Mouse (Mus musculus) liver, embryonic 11.5 days (tissue): ENCODE results near the gene Ptpa. TPM values are rescaled to one million over a fixed set of nuclear protein-coding genes. Genes with fewer than 3 reads are reported as not detected.

Experiments
- ATAC-seq: fragments of 200-750 bp; cut with Nextera tagmentation; replicated peaks from 2 replicates; pipeline ENCODE4 v1.8.0; 2017; ENCODE audit warnings: moderate number of reproducible peaks, mild to moderate bottlenecking, moderate TSS enrichment, moderate library complexity; ENCODE audit not compliant: low FRiP score
- DNase-seq: peaks from one replicate; pipeline ENCODE4 v3.0.0-alpha.2; 2017; ENCODE audit warnings: low spot score
- H3K27ac ChIP-seq: fragments of 300-500 bp; sonication (generic); 2 replicates; pipeline ENCODE4 v1.5.1; 2014; ENCODE audit warnings: mild to moderate bottlenecking, low read depth, low read length, control low read depth
- H3K27me3 ChIP-seq: fragments of 300-500 bp; sonication (generic); replicated peaks from 2 replicates; pipeline ENCODE4 v1.6.1; 2014; ENCODE audit warnings: low read length, mixed read lengths; ENCODE audit not compliant: control insufficient read depth, insufficient read depth
- H3K36me3 ChIP-seq: fragments of 300-500 bp; sonication (generic); 2 replicates; pipeline ENCODE4 v1.6.1; 2014; ENCODE audit warnings: mild to moderate bottlenecking, low read length, moderate library complexity, mixed read lengths; ENCODE audit not compliant: control insufficient read depth, insufficient read depth
- H3K4me1 ChIP-seq: fragments of 300-500 bp; sonication (generic); replicated peaks from 2 replicates; pipeline ENCODE4 v1.6.1; 2014; ENCODE audit warnings: low read length, mixed read lengths; ENCODE audit not compliant: control insufficient read depth, insufficient read depth
- H3K4me2 ChIP-seq: fragments of 300-500 bp; sonication (generic); 2 replicates; pipeline ENCODE4 v1.6.1; 2014; ENCODE audit warnings: mild to moderate bottlenecking, control low read depth, moderate library complexity
- H3K4me3 ChIP-seq: fragments of 300-500 bp; sonication (generic); 2 replicates; pipeline ENCODE4 v1.5.1; 2014; ENCODE audit warnings: low read depth, low read length, control low read depth
- H3K9ac ChIP-seq: fragments of 300-500 bp; sonication (generic); 2 replicates; pipeline ENCODE4 v1.6.1; 2014; ENCODE audit warnings: low read depth, low read length, control low read depth
- H3K9me3 ChIP-seq: fragments of 300-500 bp; sonication (generic); 2 replicates; pipeline ENCODE4 v1.6.1; 2016; ENCODE audit warnings: low read length, inconsistent platforms, mixed read lengths; ENCODE audit not compliant: control insufficient read depth
- WGBS: fragments of 180-500 bp; shearing (Covaris S2); extraction: QIAGEN DNeasy Blood & Tissue Kit; methylation state at CpG from one replicate; pipeline ENCODE4 v1.1.7; 2014; 5-methylcytosine and 5-hydroxymethylcytosine counted together
- polyA plus RNA-seq: library from polyadenylated mRNA; unstranded; fragments of >200 nt; fragmentation: Nextera tagmentation; extraction: Ambion mirVana; gene quantifications from 2 replicates; pipeline ENCODE4 v1.2.1, GENCODE M21; 2014

The Ptpa gene
- polyA plus RNA-seq, 1 experiment from 2014 or later: 135 TPM

DNA sequence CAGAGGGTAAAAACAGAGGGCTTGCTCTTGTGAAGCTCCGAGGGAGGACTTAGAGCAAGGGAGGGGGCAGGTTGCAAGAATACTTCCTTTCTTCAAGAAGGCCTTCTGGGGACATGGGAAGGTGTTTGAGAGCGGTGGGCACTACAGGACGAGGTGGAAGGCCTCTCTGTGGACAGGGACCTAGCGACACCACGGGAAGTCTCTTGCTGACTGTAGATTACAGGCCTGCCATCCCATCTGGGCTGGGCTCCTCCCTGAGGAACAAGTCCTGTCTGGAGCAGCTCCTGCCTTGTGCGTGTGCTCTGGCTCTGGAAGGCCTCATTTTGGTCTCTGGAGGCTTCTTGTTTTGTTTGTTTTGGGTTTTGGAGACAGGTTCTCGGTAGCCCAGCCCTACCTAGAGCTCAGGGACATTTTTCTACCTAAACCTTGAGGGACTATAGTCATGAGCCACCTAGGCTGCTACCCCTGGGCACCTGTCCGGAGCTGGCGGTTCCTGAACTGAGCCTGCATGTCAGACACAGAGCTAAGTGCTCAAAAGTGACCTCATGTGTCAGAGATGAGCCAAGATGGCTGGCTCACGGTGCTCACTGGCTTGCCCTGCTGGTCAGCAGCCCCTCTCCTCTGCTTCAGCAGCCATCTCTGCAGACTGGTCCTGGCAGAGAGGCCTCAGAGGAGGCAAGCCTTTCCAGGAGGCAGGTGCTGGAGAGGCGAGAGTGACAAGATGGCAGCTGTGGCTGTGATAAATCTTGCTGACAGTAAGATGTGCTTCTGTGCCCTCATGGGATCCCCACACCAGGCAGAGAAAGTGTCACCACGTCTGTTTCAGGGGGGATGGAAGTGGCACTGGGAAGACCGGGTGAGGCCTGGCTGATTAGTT is 40.5 kb downstream of the Ptpa start:
- no peak for ATAC-seq
- Histone ChIP-seq H3K4me2 (no peak overlapping the region), H3K27me3 (no peaks in the 10 kb centered on the region), H3K4me1 (no peaks in the 10 kb centered on the region), H3K36me3 (peaks cover 5% of the 10 kb centered on the region; the same call in 1 of the 2 replicates), H3K9me3 (no peaks in the 10 kb centered on the region), H3K4me3 (no peak overlapping the region), H3K9ac (no peak overlapping the region), H3K27ac (no peak overlapping the region)
- 76% methylated on average over 13 of the region's 13 CpGs for WGBS
- no peak for DNase-seq

DNA sequence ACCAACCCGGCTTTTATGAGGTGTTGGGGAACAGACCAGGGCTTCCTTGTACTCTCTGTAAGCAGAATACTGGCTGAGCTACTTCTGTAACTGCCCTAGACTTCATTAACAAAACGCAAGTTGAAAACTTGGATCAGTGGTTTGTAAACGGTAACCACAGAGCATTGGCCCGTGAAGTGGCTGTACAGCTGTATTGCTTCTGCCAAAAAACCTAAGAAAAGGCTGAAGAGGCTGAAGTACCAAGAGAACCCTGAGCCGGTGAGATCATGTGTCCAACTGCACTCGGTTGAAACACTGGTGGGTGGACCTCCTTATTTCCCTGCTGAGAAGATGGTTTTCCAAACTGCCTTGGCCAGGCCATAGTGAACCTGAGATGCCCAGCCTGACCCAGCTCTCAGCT is 42.5 kb downstream of the Ptpa start:
- no peaks in the 10 kb centered on the region for H3K9me3 ChIP-seq
- H3K27me3 ChIP-seq: no peaks in the 10 kb centered on the region
- ATAC-seq: no peak
- H3K36me3 ChIP-seq: peaks cover 5% of the 10 kb centered on the region; the same call in 1 of the 2 replicates
- H3K4me3 ChIP-seq: no peak overlapping the region
- no peak overlapping the region for H3K4me2 ChIP-seq
- WGBS: 84% methylated on average over 6 of the region's 6 CpGs
- H3K27ac ChIP-seq: no peak overlapping the region
- no peak overlapping the region for H3K9ac ChIP-seq
- H3K4me1 ChIP-seq: peaks cover 5% of the 10 kb centered on the region
- no peak for DNase-seq

DNA sequence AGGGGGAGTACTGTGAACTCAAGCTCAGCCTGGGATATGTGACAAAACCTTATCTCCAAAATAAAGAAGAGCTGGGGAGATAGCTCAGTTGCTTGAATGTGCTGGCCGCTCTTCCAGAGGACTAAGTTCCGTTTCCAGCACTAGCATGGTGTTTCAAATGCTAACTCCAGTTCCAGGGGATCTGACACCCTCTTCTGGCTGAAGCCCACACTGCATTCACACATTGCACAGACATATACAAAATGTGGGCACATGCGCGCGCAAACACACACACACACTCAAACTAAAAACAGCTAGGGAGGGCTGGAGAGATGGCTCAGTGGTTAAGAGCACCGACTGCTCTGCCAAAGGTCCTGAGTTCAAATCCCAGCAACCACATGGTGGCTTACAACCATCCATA is 43.4 kb downstream of the Ptpa start:
- DNase-seq (no peak), ATAC-seq (no peak)
- Histone ChIP-seq H3K9ac (no peak overlapping the region), H3K27ac (no peak overlapping the region), H3K9me3 (no peaks in the 10 kb centered on the region), H3K4me2 (no peak overlapping the region), H3K4me3 (no peak overlapping the region), H3K4me1 (peaks cover 12% of the 10 kb centered on the region), H3K36me3 (0 out of 2 replicates have a peak, but pooled peaks cover 3% of the 10 kb centered on the region), H3K27me3 (no peaks in the 10 kb centered on the region)
- WGBS: 86% methylated on average over 6 of the region's 6 CpGs

DNA sequence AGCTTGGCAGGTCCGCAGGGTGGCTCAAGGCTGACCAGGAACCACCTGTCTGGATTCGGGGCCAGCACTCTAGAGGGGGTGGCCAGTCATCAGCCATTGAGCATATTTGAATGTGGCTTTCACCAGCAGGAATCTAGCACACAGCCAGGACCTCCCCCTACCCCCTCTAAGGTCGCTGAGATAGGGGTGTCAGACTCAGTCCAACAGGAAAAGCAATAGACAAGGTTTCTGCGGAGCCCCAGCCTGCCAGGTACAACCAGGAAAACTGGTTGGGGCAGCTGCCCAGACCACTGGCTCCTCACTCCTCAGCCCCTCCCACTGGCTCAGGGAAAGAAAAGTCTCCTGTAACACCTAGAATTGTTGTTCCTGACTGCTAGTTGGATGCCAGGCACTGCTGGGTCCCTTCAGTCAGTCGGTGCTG is 47.5 kb downstream of the Ptpa start:
- no peaks in the 10 kb centered on the region for H3K9me3 ChIP-seq
- peak overlapping the region; percentile 50; the same call in 1 of the 2 replicates for H3K27ac ChIP-seq
- ATAC-seq (no peak), DNase-seq (no peak)
- WGBS: 16% methylated on average over 5 of the region's 5 CpGs
- H3K4me3 ChIP-seq: peak overlapping the region; percentile 47
- H3K4me1 ChIP-seq: peaks cover 15% of the 10 kb centered on the region
- H3K36me3 ChIP-seq: 0 out of 2 replicates have a peak, but pooled peaks cover 3% of the 10 kb centered on the region
- no peak overlapping the region for H3K9ac ChIP-seq
- peak overlapping the region; percentile 71 for H3K4me2 ChIP-seq
- peaks cover 5% of the 10 kb centered on the region for H3K27me3 ChIP-seq

DNA sequence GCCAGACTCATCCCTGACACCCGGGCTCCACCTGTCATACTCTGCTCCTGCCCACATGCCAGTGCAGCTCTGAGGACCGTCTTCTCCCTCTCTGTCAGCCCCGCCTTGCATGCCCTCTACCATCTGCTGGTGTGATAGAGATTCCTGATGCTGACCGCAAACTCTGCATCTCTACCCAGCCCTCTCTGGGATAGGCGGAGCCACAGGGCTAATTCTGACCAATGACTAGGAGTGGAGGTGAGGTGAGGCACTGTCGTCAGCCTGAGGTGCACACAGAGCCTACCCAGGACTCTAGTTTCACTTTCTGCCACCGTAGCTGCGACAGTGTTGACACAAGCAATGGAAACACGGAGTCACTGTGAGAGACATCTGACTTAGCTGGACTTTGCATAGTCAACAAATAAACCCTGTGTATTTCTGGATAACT is 48.1 kb downstream of the Ptpa start:
- H3K27ac ChIP-seq: peak overlapping the region; percentile 50; the same call in 1 of the 2 replicates
- no peaks in the 10 kb centered on the region for H3K9me3 ChIP-seq
- peak overlapping the region; percentile 48; the same call in 1 of the 2 replicates for H3K9ac ChIP-seq
- peak overlapping the region; percentile 71 for H3K4me2 ChIP-seq
- peaks cover 15% of the 10 kb centered on the region for H3K4me1 ChIP-seq
- 0 out of 2 replicates have a peak, but pooled peaks cover 3% of the 10 kb centered on the region for H3K36me3 ChIP-seq
- peaks cover 11% of the 10 kb centered on the region for H3K27me3 ChIP-seq
- WGBS: 1% methylated on average over 9 of the region's 9 CpGs
- peak; percentile 95 for ATAC-seq
- peak; percentile 63 for DNase-seq
- H3K4me3 ChIP-seq: peak overlapping the region; percentile 47

DNA sequence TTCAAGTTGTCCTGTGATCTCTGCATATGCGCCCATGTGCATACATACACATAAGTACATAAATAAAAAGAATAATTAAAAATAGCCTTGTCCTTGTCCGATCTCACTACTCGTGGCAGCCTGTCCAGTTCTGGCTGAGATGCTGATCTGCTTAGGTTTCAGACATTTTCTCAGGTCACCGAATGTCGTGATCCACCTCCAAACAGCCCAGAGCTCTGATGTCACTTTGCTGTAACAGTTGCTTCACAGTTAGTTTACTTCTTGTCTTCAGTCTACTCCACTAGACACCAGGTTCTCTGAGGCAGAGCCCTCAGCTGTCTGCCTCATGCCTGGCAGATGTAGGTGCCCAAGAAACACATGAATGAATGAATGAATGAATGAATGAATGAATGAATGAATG is 48.6 kb downstream of the Ptpa start:
- H3K27ac ChIP-seq: peak overlapping the region; percentile 21; the same call in 1 of the 2 replicates
- H3K27me3 ChIP-seq: peaks cover 15% of the 10 kb centered on the region
- no peaks in the 10 kb centered on the region for H3K36me3 ChIP-seq
- no peaks in the 10 kb centered on the region for H3K9me3 ChIP-seq
- DNase-seq: no peak
- ATAC-seq: no peak
- peak overlapping the region; percentile 71 for H3K4me2 ChIP-seq
- H3K4me1 ChIP-seq: peaks cover 15% of the 10 kb centered on the region
- H3K4me3 ChIP-seq: peak overlapping the region; percentile 47
- WGBS: 54% methylated on average over 5 of the region's 5 CpGs
- peak overlapping the region; percentile 48; the same call in 1 of the 2 replicates for H3K9ac ChIP-seq

DNA sequence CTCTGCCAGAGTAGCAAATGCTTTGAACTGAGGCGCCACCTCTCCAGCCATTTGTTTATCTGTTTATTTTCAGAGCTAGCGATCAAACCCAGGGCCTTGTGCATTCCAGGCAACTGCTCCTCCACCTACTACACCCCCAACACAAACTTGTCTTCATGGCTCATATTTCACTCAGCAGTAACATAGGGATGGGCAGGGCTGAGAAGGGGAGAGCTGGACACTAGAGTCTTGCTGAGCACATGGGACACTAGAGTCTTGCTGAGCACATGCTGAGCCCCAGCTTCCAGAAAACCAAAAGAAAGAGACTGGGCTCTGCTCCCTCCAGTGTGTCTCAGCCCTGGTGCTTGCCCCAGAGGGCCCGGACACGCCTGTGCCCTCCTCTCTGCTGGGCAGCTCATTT is 50.9 kb downstream of the Ptpa start:
- 64% methylated on average over 4 of the region's 4 CpGs for WGBS
- Histone ChIP-seq H3K27me3 (peaks cover 38% of the 10 kb centered on the region), H3K9ac (no peak overlapping the region), H3K36me3 (no peaks in the 10 kb centered on the region), H3K4me1 (peaks cover 28% of the 10 kb centered on the region), H3K4me2 (no peak overlapping the region), H3K27ac (no peak overlapping the region), H3K4me3 (no peak overlapping the region), H3K9me3 (no peaks in the 10 kb centered on the region)
- no peak for DNase-seq
- ATAC-seq: no peak

DNA sequence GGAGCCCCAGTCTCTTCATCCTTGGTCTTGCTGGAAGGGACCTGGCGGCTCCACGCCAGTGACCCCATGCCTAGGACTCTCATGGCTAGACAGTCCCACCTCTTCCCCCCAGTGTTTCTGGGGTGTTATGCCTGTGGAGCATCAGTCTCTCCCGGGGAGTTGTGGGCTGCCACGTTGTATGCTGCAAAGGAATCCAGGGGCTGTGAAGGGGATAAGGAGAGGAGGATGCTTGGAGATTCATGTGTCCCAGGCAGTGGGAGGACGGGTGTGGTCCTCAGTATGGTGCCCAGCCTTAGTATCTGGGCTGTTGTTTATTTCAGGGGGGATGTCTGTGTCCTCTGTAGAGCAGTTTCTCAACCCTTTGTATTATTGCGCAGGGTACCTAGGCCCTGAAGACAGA is 53.2 kb downstream of the Ptpa start:
- no peak overlapping the region for H3K4me2 ChIP-seq
- WGBS: 57% methylated on average over 6 of the region's 6 CpGs

DNA sequence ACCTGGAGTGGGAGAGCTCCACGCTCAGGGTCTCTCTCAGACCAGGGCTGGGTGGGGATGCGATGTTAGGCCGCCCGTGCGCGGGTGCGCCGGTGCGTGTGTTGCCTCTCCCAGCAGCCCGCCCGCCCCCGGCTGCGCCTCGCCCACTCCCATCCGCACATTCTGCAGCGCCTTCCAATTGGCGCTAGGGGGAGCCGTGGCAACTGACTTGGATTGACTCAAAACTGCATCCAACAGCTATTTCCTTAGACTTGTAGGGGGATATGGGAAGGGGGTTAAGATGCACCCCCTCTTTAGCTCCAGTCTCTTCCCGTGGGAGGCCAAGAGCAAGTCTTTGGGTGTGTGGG is 53.9 kb downstream of the Ptpa start:
- Histone ChIP-seq H3K9me3 (no peaks in the 10 kb centered on the region), H3K27ac (no peak overlapping the region), H3K4me1 (peaks cover 16% of the 10 kb centered on the region), H3K4me3 (peak overlapping the region; percentile 44), H3K27me3 (peaks cover 68% of the 10 kb centered on the region), H3K36me3 (no peaks in the 10 kb centered on the region), H3K4me2 (peak overlapping the region; percentile 66), H3K9ac (peak overlapping the region; percentile 55)
- peak; percentile 80 for DNase-seq
- ATAC-seq: no peak
- WGBS: under 1% methylated on average over 19 of the region's 19 CpGs

More for the DNA sequence above, 53.2 kb downstream of the Ptpa start:
- DNase-seq (no peak), ATAC-seq (no peak)
- Histone ChIP-seq H3K27me3 (peaks cover 60% of the 10 kb centered on the region), H3K9ac (no peak overlapping the region), H3K4me3 (no peak overlapping the region), H3K27ac (no peak overlapping the region), H3K36me3 (no peaks in the 10 kb centered on the region), H3K9me3 (no peaks in the 10 kb centered on the region), H3K4me1 (peaks cover 17% of the 10 kb centered on the region)
